Mouse (Mus musculus) heart, embryonic 13.5 days (tissue): ENCODE data around the gene Slc25a54. TPM values are rescaled to one million over a fixed set of nuclear protein-coding genes. Genes with fewer than 3 reads are reported as not detected.

Experiments
- ATAC-seq: fragments of 200-750 bp; cut with Nextera tagmentation; 2 replicates; pipeline ENCODE4 v1.8.0; 2017; ENCODE audit warnings: moderate TSS enrichment; ENCODE audit not compliant: insufficient number of reproducible peaks, low FRiP score, low TSS enrichment; ENCODE audit errors: extremely low read depth
- H3K27ac ChIP-seq: fragments of 300-500 bp; sonication (generic); replicated peaks from 2 replicates; pipeline ENCODE4 v1.5.1; 2015; ENCODE audit warnings: moderate library complexity, mild to moderate bottlenecking, inconsistent platforms
- H3K27me3 ChIP-seq: fragments of 300-500 bp; sonication (generic); replicated peaks from 2 replicates; pipeline ENCODE4 v1.6.1; 2015; ENCODE audit warnings: mild to moderate bottlenecking, inconsistent platforms
- H3K36me3 ChIP-seq: fragments of 300-500 bp; sonication (generic); 2 replicates; pipeline ENCODE4 v1.6.1; 2015; ENCODE audit warnings: mild to moderate bottlenecking, inconsistent platforms
- H3K4me1 ChIP-seq: fragments of 300-500 bp; sonication (generic); 2 replicates; pipeline ENCODE4 v1.6.1; 2015; ENCODE audit warnings: inconsistent platforms
- H3K4me2 ChIP-seq: fragments of 300-500 bp; sonication (generic); 2 replicates; pipeline ENCODE4 v1.6.1; 2015; ENCODE audit warnings: inconsistent platforms, mild to moderate bottlenecking, moderate library complexity
- H3K4me3 ChIP-seq: fragments of 300-500 bp; sonication (generic); 2 replicates; pipeline ENCODE4 v1.5.1; 2015; ENCODE audit warnings: moderate library complexity, mild to moderate bottlenecking, inconsistent platforms
- H3K9ac ChIP-seq: fragments of 300-500 bp; sonication (generic); 2 replicates; pipeline ENCODE4 v1.6.1; 2015; ENCODE audit warnings: inconsistent platforms, mild to moderate bottlenecking, moderate library complexity
- H3K9me3 ChIP-seq: fragments of 300-500 bp; sonication (generic); 2 replicates; pipeline ENCODE4 v1.6.1; 2016; ENCODE audit warnings: inconsistent platforms
- WGBS: fragments of 180-500 bp; shearing (Covaris S2); methylation state at CpG from one replicate; pipeline ENCODE4 v1.1.7; 2015; ENCODE audit warnings: mixed read lengths; 5-methylcytosine and 5-hydroxymethylcytosine counted together
- microRNA-seq: library from miRNA; unstranded; fragments of <30 nt; microRNA quantifications from one replicate; pipeline ENCODE4, GENCODE M21; 2016
- polyA plus RNA-seq: library from polyadenylated mRNA; unstranded; fragments of >200 nt; fragmentation: Nextera tagmentation; extraction: Ambion mirVana; gene quantifications from 2 replicates; pipeline ENCODE4 v1.2.1, GENCODE M21; 2015

The Slc25a54 gene
- polyA plus RNA-seq, 1 experiment from 2014 or later, result not detected

- WGBS, result 82% methylated on average over 8 of the region's 8 CpGs
- Histone ChIP-seq H3K9me3 (no peaks in the 10 kb centered on the region), H3K4me3 (no peak overlapping the region), H3K27ac (no peak overlapping the region), H3K4me1 (peaks cover 8% of the 10 kb centered on the region; the same call in 1 of the 2 replicates), H3K27me3 (no peaks in the 10 kb centered on the region), H3K9ac (no peak overlapping the region), H3K36me3 (peaks cover 76% of the 10 kb centered on the region), H3K4me2 (no peak overlapping the region)
- ATAC-seq, result no peak
These were observed 85.1 kb downstream of the Slc25a54 start for GRCm38 (mm10) chr3:109165214-109165829.

Small RNA genes within 50 kb of the gene (microRNA-seq; reads per million reads assigned to microRNA genes)
- gene Gm44384, result not detected

Other genes with a start within 250 kb of the Slc25a54 start
- 24.2 and 26.3 TPM in 2 replicates for gene Stxbp3, start 239.9 kb upstream of the Slc25a54 start, polyA plus RNA-seq
- gene Fndc7, start 190.5 kb upstream of the Slc25a54 start, polyA plus RNA-seq, result 0.13 and 0.25 TPM in 2 replicates
- 49.0 and 49.1 TPM in 2 replicates for gene Prpf38b, start 168.7 kb upstream of the Slc25a54 start, polyA plus RNA-seq
- gene Henmt1, start 140.6 kb upstream of the Slc25a54 start, polyA plus RNA-seq, result 0.29 TPM in 1 of 2 replicates, not detected in the other
- gene Gm9857, start 140.0 kb upstream of the Slc25a54 start, polyA plus RNA-seq, result not detected in 2 replicates
- gene Fam102b, start 52.9 kb upstream of the Slc25a54 start, polyA plus RNA-seq, result 3.0 and 3.2 TPM in 2 replicates
- gene Slc25a24, start 42.7 kb downstream of the Slc25a54 start, polyA plus RNA-seq, result 24.1 and 25.6 TPM in 2 replicates